Mouse (Mus musculus): ENCODE data around the gene Ibsp. TPM values are rescaled to one million over a fixed set of nuclear protein-coding genes. Genes with fewer than 3 reads are reported as not detected.

Gene Ibsp
- polyA plus RNA-seq (2016; fragmentation: Nextera tagmentation; extraction: Ambion mirVana) = not detected in 2 replicates

- H3K27ac ChIP-seq (ENCODE audit: poor library complexity, severe bottlenecking) = no peak within 1 kb of the TSS
- no peak within 1 kb of the TSS for H3K9ac ChIP-seq
- H3K4me2 ChIP-seq = no peak within 1 kb of the TSS
- no peaks in the 10 kb centered on the region for H3K36me3 ChIP-seq
- ATAC-seq (ENCODE audit: insufficient number of reproducible peaks, low FRiP score) = no peak
- no peaks in the 10 kb centered on the region for H3K4me1 ChIP-seq (replicated peaks)
- 0 out of 2 replicates have a peak, but pooled peaks cover 2% of the 10 kb centered on the region for H3K9me3 ChIP-seq (replicated peaks)
- H3K27me3 ChIP-seq (replicated peaks) = no peaks in the 10 kb centered on the region
- WGBS = 44% methylated on average over 6 of the region's 6 CpGs
- H3K4me3 ChIP-seq = no peak within 1 kb of the TSS
These were observed at the start of gene Ibsp for GRCm38 (mm10) chr5:104298994-104299393. Gene Ibsp (plus strand): TSS chr5:104299171.

GRCm38 (mm10) chr5:104251811-104252210 lies 47.2 kb upstream of the Ibsp start:
- Histone ChIP-seq H3K4me2 (no peak overlapping the region), H3K9me3 (replicated peaks) (no peaks in the 10 kb centered on the region), H3K27me3 (replicated peaks) (no peaks in the 10 kb centered on the region), H3K36me3 (no peaks in the 10 kb centered on the region), H3K4me3 (no peak overlapping the region), H3K9ac (no peak overlapping the region), H3K27ac (ENCODE audit: poor library complexity, severe bottlenecking) (no peak overlapping the region), H3K4me1 (replicated peaks) (no peaks in the 10 kb centered on the region)
- no peak for ATAC-seq (ENCODE audit: insufficient number of reproducible peaks, low FRiP score)
- 74% methylated on average over 5 of the region's 5 CpGs for WGBS

- no peak overlapping the region for H3K9ac ChIP-seq
- ATAC-seq (ENCODE audit: insufficient number of reproducible peaks, low FRiP score) = no peak
- 64% methylated on average over 3 of the region's 3 CpGs for WGBS
- no peaks in the 10 kb centered on the region for H3K4me1 ChIP-seq (replicated peaks)
- H3K27ac ChIP-seq (ENCODE audit: poor library complexity, severe bottlenecking) = no peak overlapping the region
- H3K4me2 ChIP-seq = no peak overlapping the region
- H3K4me3 ChIP-seq = no peak overlapping the region
- H3K27me3 ChIP-seq (replicated peaks) = no peaks in the 10 kb centered on the region
- H3K9me3 ChIP-seq (replicated peaks) = no peaks in the 10 kb centered on the region
- no peaks in the 10 kb centered on the region for H3K36me3 ChIP-seq
These were observed 42.4 kb upstream of the Ibsp start for GRCm38 (mm10) chr5:104256585-104256984.

GRCm38 (mm10) chr5:104261908-104262461 lies 37.0 kb upstream of the Ibsp start:
- no peak overlapping the region for H3K4me3 ChIP-seq
- H3K9me3 ChIP-seq (replicated peaks) = no peaks in the 10 kb centered on the region
- 71% methylated on average over 4 of the region's 4 CpGs for WGBS
- no peak for ATAC-seq (ENCODE audit: insufficient number of reproducible peaks, low FRiP score)
- H3K4me2 ChIP-seq = no peak overlapping the region
- H3K27me3 ChIP-seq (replicated peaks) = no peaks in the 10 kb centered on the region
- no peaks in the 10 kb centered on the region for H3K4me1 ChIP-seq (replicated peaks)
- H3K27ac ChIP-seq (ENCODE audit: poor library complexity, severe bottlenecking) = no peak overlapping the region
- H3K9ac ChIP-seq = no peak overlapping the region
- no peaks in the 10 kb centered on the region for H3K36me3 ChIP-seq

GRCm38 (mm10) chr5:104263014-104263776 lies 35.8 kb upstream of the Ibsp start:
- ATAC-seq (ENCODE audit: insufficient number of reproducible peaks, low FRiP score) = no peak
- Histone ChIP-seq H3K36me3 (no peaks in the 10 kb centered on the region), H3K4me3 (no peak overlapping the region), H3K27ac (ENCODE audit: poor library complexity, severe bottlenecking) (no peak overlapping the region), H3K9ac (no peak overlapping the region), H3K4me2 (no peak overlapping the region), H3K27me3 (replicated peaks) (no peaks in the 10 kb centered on the region), H3K4me1 (replicated peaks) (no peaks in the 10 kb centered on the region), H3K9me3 (replicated peaks) (no peaks in the 10 kb centered on the region)
- 84% methylated on average over 13 of the region's 13 CpGs for WGBS

- Histone ChIP-seq H3K4me3 (no peak overlapping the region), H3K36me3 (no peaks in the 10 kb centered on the region), H3K4me2 (no peak overlapping the region), H3K4me1 (replicated peaks) (no peaks in the 10 kb centered on the region), H3K9ac (no peak overlapping the region), H3K27me3 (replicated peaks) (no peaks in the 10 kb centered on the region), H3K9me3 (replicated peaks) (0 out of 2 replicates have a peak, but pooled peaks cover 2% of the 10 kb centered on the region), H3K27ac (ENCODE audit: poor library complexity, severe bottlenecking) (no peak overlapping the region)
- 72% methylated on average over 6 of the region's 6 CpGs for WGBS
- ATAC-seq (ENCODE audit: insufficient number of reproducible peaks, low FRiP score) = no peak
These were observed 4.8 kb upstream of the Ibsp start for GRCm38 (mm10) chr5:104294201-104294600.

GRCm38 (mm10) chr5:104314073-104314472 lies 15.1 kb downstream of the Ibsp start:
- Histone ChIP-seq H3K9ac (no peak overlapping the region), H3K9me3 (replicated peaks) (no peaks in the 10 kb centered on the region), H3K4me1 (replicated peaks) (no peaks in the 10 kb centered on the region), H3K36me3 (no peaks in the 10 kb centered on the region), H3K4me3 (no peak overlapping the region), H3K27ac (ENCODE audit: poor library complexity, severe bottlenecking) (no peak overlapping the region), H3K4me2 (no peak overlapping the region), H3K27me3 (replicated peaks) (no peaks in the 10 kb centered on the region)
- ATAC-seq (ENCODE audit: insufficient number of reproducible peaks, low FRiP score) = no peak
- WGBS = 54% methylated on average over 1 of the region's 1 CpGs

- no peak for ATAC-seq (ENCODE audit: insufficient number of reproducible peaks, low FRiP score)
- WGBS = 82% methylated on average over 6 of the region's 6 CpGs
These were observed 26.1 kb downstream of the Ibsp start, which contains the start of gene Mepe for GRCm38 (mm10) chr5:104325029-104325428. Gene Mepe (plus strand): TSS chr5:104325329.

GRCm38 (mm10) chr5:104326884-104327283 lies 27.9 kb downstream of the Ibsp start:
- H3K27ac ChIP-seq (ENCODE audit: poor library complexity, severe bottlenecking) = no peak overlapping the region
- no peak overlapping the region for H3K9ac ChIP-seq
- 0 out of 2 replicates have a peak, but pooled peaks cover 8% of the 10 kb centered on the region for H3K27me3 ChIP-seq (replicated peaks)
- no peak overlapping the region for H3K4me3 ChIP-seq
- 0 out of 2 replicates have a peak, but pooled peaks cover 3% of the 10 kb centered on the region for H3K9me3 ChIP-seq (replicated peaks)
- WGBS = 55% methylated on average over 4 of the region's 4 CpGs
- H3K4me1 ChIP-seq (replicated peaks) = no peaks in the 10 kb centered on the region
- ATAC-seq (ENCODE audit: insufficient number of reproducible peaks, low FRiP score) = no peak
- no peak overlapping the region for H3K4me2 ChIP-seq
- no peaks in the 10 kb centered on the region for H3K36me3 ChIP-seq

More at GRCm38 (mm10) chr5:104325029-104325428, 26.1 kb downstream of the Ibsp start, which contains the start of gene Mepe:
- Histone ChIP-seq H3K9ac (no peak within 1 kb of the TSS), H3K27me3 (replicated peaks) (no peaks in the 10 kb centered on the region), H3K36me3 (no peaks in the 10 kb centered on the region), H3K9me3 (replicated peaks) (no peaks in the 10 kb centered on the region), H3K4me2 (no peak within 1 kb of the TSS), H3K4me3 (no peak within 1 kb of the TSS), H3K27ac (ENCODE audit: poor library complexity, severe bottlenecking) (no peak within 1 kb of the TSS), H3K4me1 (replicated peaks) (no peaks in the 10 kb centered on the region)

- ATAC-seq (ENCODE audit: insufficient number of reproducible peaks, low FRiP score) = no peak
- WGBS = 75% methylated on average over 8 of the region's 8 CpGs
- H3K36me3 ChIP-seq = no peaks in the 10 kb centered on the region
- H3K4me2 ChIP-seq = no peak overlapping the region
- 0 out of 2 replicates have a peak, but pooled peaks cover 8% of the 10 kb centered on the region for H3K27me3 ChIP-seq (replicated peaks)
- H3K9me3 ChIP-seq (replicated peaks) = 0 out of 2 replicates have a peak, but pooled peaks cover 3% of the 10 kb centered on the region
- no peak overlapping the region for H3K4me3 ChIP-seq
- no peak overlapping the region for H3K9ac ChIP-seq
- H3K4me1 ChIP-seq (replicated peaks) = no peaks in the 10 kb centered on the region
- H3K27ac ChIP-seq (ENCODE audit: poor library complexity, severe bottlenecking) = no peak overlapping the region
These were observed 28.4 kb downstream of the Ibsp start for GRCm38 (mm10) chr5:104327389-104327788.

GRCm38 (mm10) chr5:104327876-104328275 lies 28.9 kb downstream of the Ibsp start:
- Histone ChIP-seq H3K4me3 (no peak overlapping the region), H3K4me1 (replicated peaks) (no peaks in the 10 kb centered on the region), H3K36me3 (no peaks in the 10 kb centered on the region), H3K9me3 (replicated peaks) (0 out of 2 replicates have a peak, but pooled peaks cover 3% of the 10 kb centered on the region), H3K4me2 (no peak overlapping the region), H3K9ac (no peak overlapping the region), H3K27ac (ENCODE audit: poor library complexity, severe bottlenecking) (no peak overlapping the region), H3K27me3 (replicated peaks) (0 out of 2 replicates have a peak, but pooled peaks cover 8% of the 10 kb centered on the region)
- ATAC-seq (ENCODE audit: insufficient number of reproducible peaks, low FRiP score) = no peak

Measured in heart, embryonic 12.5 days (tissue).